Mouse (Mus musculus): ENCODE data around the gene Srl.

- no peak for TF ChIP-seq EP300 (IDR thresholded peaks at IDR 0.05; ENCODE audit: low read length)
- TF ChIP-seq MAX (IDR thresholded peaks at IDR 0.05; ENCODE audit: low read length), result peak; percentile 49; the same call in 1 of the 2 replicates
- peak; percentile 100 for TF ChIP-seq SMC3 (IDR thresholded peaks at IDR 0.05; ENCODE audit: low read depth, low read length)
Observed at GRCm38 (mm10) chr16:4489114-4489624, 52.4 kb downstream of the Srl start.
